Mouse (Mus musculus): ENCODE data around the gene Cox10. TPM values are rescaled to one million over a fixed set of nuclear protein-coding genes. Genes with fewer than 3 reads are reported as not detected.

The Cox10 gene
- polyA plus RNA-seq, 1 experiment = 8.2 TPM

- Histone ChIP-seq H3K4me1 (ENCODE audit: control insufficient read depth, insufficient read depth, low read length) (no peaks in the 10 kb centered on the region; the same call in none of the 2 replicates), H3K27ac (ENCODE audit: control insufficient read depth, insufficient read depth, low read depth, low read length, poor library complexity) (no peak overlapping the region), H3K4me3 (replicated peaks; ENCODE audit: control insufficient read depth, low read depth, low read length) (no peak overlapping the region)
- TF ChIP-seq POLR2A (IDR thresholded peaks at IDR 0.05; ENCODE audit: borderline replicate concordance, control insufficient read depth, low read depth, low read length) (no peak), CTCF (IDR thresholded peaks at IDR 0.05; ENCODE audit: control insufficient read depth, insufficient read depth, low read length) (no peak)
- 86% methylated on average over 9 of the region's 9 CpGs for WGBS
Measured at GRCm38 (mm10) chr11:63971462-63971861, 107.8 kb downstream of the Cox10 start.

DNA sequence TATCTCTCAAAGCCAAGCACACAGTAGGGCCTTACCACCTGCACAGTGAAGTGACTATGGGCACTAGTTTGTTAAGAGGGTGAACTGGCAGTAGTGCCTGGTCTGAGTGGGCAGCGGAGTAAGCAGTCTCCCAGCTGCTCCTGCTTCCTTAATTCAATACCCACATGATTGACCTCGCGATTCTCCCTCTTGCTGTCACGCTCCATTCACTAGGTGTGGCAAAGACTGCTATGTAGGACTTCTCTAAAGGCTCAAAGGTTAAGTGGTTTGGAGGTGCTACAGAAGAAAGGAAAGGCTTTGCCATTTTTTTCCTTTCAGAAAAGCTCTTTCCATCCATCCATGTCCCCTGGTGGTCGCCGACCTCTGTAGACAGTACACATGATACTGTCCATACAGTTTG is 108.5 kb downstream of the Cox10 start:
- 96% methylated on average over 6 of the region's 6 CpGs for WGBS

GRCm38 (mm10) chr11:63969205-63969910 is 109.9 kb downstream of the Cox10 start:
- Histone ChIP-seq H3K4me3 (replicated peaks; ENCODE audit: control insufficient read depth, low read depth, low read length) (no peak overlapping the region), H3K27ac (ENCODE audit: control insufficient read depth, insufficient read depth, low read depth, low read length, poor library complexity) (peak overlapping the region; percentile 31; the same call in 1 of the 2 replicates), H3K4me1 (ENCODE audit: control insufficient read depth, insufficient read depth, low read length) (no peaks in the 10 kb centered on the region; the same call in none of the 2 replicates)
- no peak for TF ChIP-seq CTCF (IDR thresholded peaks at IDR 0.05; ENCODE audit: control insufficient read depth, insufficient read depth, low read length)
- TF ChIP-seq POLR2A (IDR thresholded peaks at IDR 0.05; ENCODE audit: borderline replicate concordance, control insufficient read depth, low read depth, low read length) = no peak
- 73% methylated on average over 11 of the region's 11 CpGs for WGBS

More for the DNA sequence above, 108.5 kb downstream of the Cox10 start:
- TF ChIP-seq CTCF (IDR thresholded peaks at IDR 0.05; ENCODE audit: control insufficient read depth, insufficient read depth, low read length) (no peak), POLR2A (IDR thresholded peaks at IDR 0.05; ENCODE audit: borderline replicate concordance, control insufficient read depth, low read depth, low read length) (no peak)
- H3K4me3 ChIP-seq (replicated peaks; ENCODE audit: control insufficient read depth, low read depth, low read length) = no peak overlapping the region
- no peaks in the 10 kb centered on the region; the same call in none of the 2 replicates for H3K4me1 ChIP-seq (ENCODE audit: control insufficient read depth, insufficient read depth, low read length)
- no peak overlapping the region for H3K27ac ChIP-seq (ENCODE audit: control insufficient read depth, insufficient read depth, low read depth, low read length, poor library complexity)

- 0 out of 2 replicates have a peak overlapping the region, but pooled peaks have one; percentile 19 for H3K27ac ChIP-seq (ENCODE audit: control insufficient read depth, insufficient read depth, low read depth, low read length, poor library complexity)
- no peak for TF ChIP-seq POLR2A (IDR thresholded peaks at IDR 0.05; ENCODE audit: borderline replicate concordance, control insufficient read depth, low read depth, low read length)
- TF ChIP-seq CTCF (IDR thresholded peaks at IDR 0.05; ENCODE audit: control insufficient read depth, insufficient read depth, low read length) = no peak
- WGBS = 69% methylated on average over 3 of the region's 3 CpGs
- no peak overlapping the region for H3K4me3 ChIP-seq (replicated peaks; ENCODE audit: control insufficient read depth, low read depth, low read length)
- no peaks in the 10 kb centered on the region; the same call in none of the 2 replicates for H3K4me1 ChIP-seq (ENCODE audit: control insufficient read depth, insufficient read depth, low read length)
Measured at GRCm38 (mm10) chr11:63968388-63969035, 110.8 kb downstream of the Cox10 start.

- H3K4me1 ChIP-seq (ENCODE audit: control insufficient read depth, insufficient read depth, low read length) = no peaks in the 10 kb centered on the region; the same call in none of the 2 replicates
- WGBS = 78% methylated on average over 9 of the region's 9 CpGs
- H3K27ac ChIP-seq (ENCODE audit: control insufficient read depth, insufficient read depth, low read depth, low read length, poor library complexity) = peak overlapping the region; percentile 32; the same call in 1 of the 2 replicates
Measured at GRCm38 (mm10) chr11:63967641-63968387, 111.5 kb downstream of the Cox10 start.

DNA sequence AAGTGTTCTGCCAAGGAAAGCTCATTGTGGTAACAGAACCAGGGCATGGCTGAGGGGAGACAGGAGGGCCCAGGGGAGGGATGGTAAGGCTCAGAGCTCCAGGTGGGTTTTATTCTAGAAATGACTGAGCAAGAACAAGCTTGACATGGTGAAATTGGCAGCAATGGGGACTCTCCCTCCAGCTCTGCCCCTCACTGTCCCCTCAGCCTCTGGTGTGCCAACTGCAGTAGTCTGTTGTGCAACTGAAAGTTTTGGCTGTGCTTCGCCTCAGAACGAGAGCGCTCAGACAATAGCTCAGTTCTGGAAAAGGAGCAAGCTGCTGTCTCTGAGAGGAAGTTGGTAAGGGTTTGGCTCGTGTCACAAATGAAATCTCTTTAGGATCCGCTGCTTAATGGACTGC is 113.8 kb downstream of the Cox10 start:
- TF ChIP-seq POLR2A (IDR thresholded peaks at IDR 0.05; ENCODE audit: borderline replicate concordance, control insufficient read depth, low read depth, low read length) = no peak
- no peak for TF ChIP-seq CTCF (IDR thresholded peaks at IDR 0.05; ENCODE audit: control insufficient read depth, insufficient read depth, low read length)
- H3K4me1 ChIP-seq (ENCODE audit: control insufficient read depth, insufficient read depth, low read length) = no peaks in the 10 kb centered on the region; the same call in none of the 2 replicates
- no peak overlapping the region for H3K27ac ChIP-seq (ENCODE audit: control insufficient read depth, insufficient read depth, low read depth, low read length, poor library complexity)
- WGBS = 32% methylated on average over 5 of the region's 5 CpGs
- no peak overlapping the region for H3K4me3 ChIP-seq (replicated peaks; ENCODE audit: control insufficient read depth, low read depth, low read length)

More at GRCm38 (mm10) chr11:63967641-63968387, 111.5 kb downstream of the Cox10 start:
- TF ChIP-seq POLR2A (IDR thresholded peaks at IDR 0.05; ENCODE audit: borderline replicate concordance, control insufficient read depth, low read depth, low read length) (no peak), CTCF (IDR thresholded peaks at IDR 0.05; ENCODE audit: control insufficient read depth, insufficient read depth, low read length) (no peak)
- H3K4me3 ChIP-seq (replicated peaks; ENCODE audit: control insufficient read depth, low read depth, low read length) = no peak overlapping the region

DNA sequence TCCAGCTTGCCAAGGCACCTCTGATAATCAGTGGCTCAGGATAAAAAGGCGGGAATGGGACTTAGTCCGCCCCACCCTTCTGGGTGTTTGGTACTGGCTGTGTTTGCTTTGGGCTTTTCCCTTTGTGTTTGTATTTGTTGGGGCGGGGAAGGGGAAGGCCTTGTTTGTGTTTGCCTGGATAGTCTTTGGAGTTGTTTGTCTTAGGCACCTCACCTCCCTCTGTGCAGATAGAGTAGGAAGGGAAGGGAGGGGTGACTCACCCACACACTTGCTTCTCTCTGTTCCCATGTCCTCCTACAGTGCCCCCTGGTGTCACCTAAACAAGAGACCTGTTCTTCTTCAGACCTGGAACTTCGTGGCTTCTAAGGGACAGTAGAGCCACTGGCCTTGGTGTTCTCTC is 122.1 kb downstream of the Cox10 start:
- H3K27ac ChIP-seq (ENCODE audit: control insufficient read depth, insufficient read depth, low read depth, low read length, poor library complexity) = no peak overlapping the region
- H3K4me3 ChIP-seq (replicated peaks; ENCODE audit: control insufficient read depth, low read depth, low read length) = no peak overlapping the region
- 59% methylated on average over 4 of the region's 4 CpGs for WGBS
- no peaks in the 10 kb centered on the region for H3K4me1 ChIP-seq (ENCODE audit: control insufficient read depth, insufficient read depth, low read length)
- 0 out of 2 replicates have a peak, but pooled peaks have one; percentile 28 for TF ChIP-seq CTCF (IDR thresholded peaks at IDR 0.05; ENCODE audit: control insufficient read depth, insufficient read depth, low read length)
- no peak for TF ChIP-seq POLR2A (IDR thresholded peaks at IDR 0.05; ENCODE audit: borderline replicate concordance, control insufficient read depth, low read depth, low read length)

DNA sequence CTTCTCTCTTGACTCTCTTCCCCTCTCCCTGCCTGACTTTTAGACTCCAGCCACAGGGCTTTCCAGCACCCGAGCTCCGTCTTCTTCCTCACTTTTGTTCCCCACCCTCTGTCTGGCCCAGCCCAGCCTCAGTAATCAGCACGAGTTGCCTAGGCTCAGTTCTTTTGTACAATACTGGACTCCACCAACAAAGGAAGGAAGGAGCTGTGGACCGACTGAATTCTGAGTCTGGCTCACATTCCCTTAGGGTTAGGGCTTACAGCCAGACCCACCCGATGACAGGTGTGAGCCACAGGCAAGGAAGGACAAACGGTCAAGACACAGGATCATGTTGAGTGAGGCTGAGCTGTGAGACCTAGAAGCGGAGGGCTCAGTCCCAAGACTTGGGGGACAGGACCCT is 122.5 kb downstream of the Cox10 start:
- no peak for TF ChIP-seq CTCF (IDR thresholded peaks at IDR 0.05; ENCODE audit: control insufficient read depth, insufficient read depth, low read length)
- TF ChIP-seq POLR2A (IDR thresholded peaks at IDR 0.05; ENCODE audit: borderline replicate concordance, control insufficient read depth, low read depth, low read length) = no peak
- H3K27ac ChIP-seq (ENCODE audit: control insufficient read depth, insufficient read depth, low read depth, low read length, poor library complexity) = no peak overlapping the region
- WGBS = 53% methylated on average over 7 of the region's 7 CpGs
- no peaks in the 10 kb centered on the region for H3K4me1 ChIP-seq (ENCODE audit: control insufficient read depth, insufficient read depth, low read length)
- H3K4me3 ChIP-seq (replicated peaks; ENCODE audit: control insufficient read depth, low read depth, low read length) = no peak overlapping the region
